Comparison of ENCODE assay signal across 8 mouse cellular contexts in genomic region chr16:30603531-30603842, GRCm38 (mm10). TPM values are rescaled to one million over a fixed set of nuclear protein-coding genes. Genes with fewer than 3 reads are reported as not detected.
A peak's percentile ranks its signal among the peaks of the same experiment; 100 is the strongest.
DNase-seq lines count a peak whose midpoint lies in the region; ATAC-seq and TF ChIP-seq lines count a peak whose summit lies in the region.

No protein-coding gene starts in this region.

- no peak overlapping the region for H3K27ac ChIP-seq in forebrain, embryonic 13.5 days
- H3K27ac ChIP-seq in forebrain, embryonic 12.5 days = no peak overlapping the region
- no peak overlapping the region for H3K27ac ChIP-seq in ES-E14 (ENCODE audit: insufficient read depth, low read depth, low read length, poor library complexity, severe bottlenecking)
- H3K27ac ChIP-seq in heart, embryonic 13.5 days (replicated peaks) = peak overlapping the region; percentile 39
- H3K27ac ChIP-seq in liver, embryonic 12.5 days = peak overlapping the region; percentile 37

- no peak for ATAC-seq in forebrain, embryonic 13.5 days
- no peak for ATAC-seq in forebrain, embryonic 12.5 days (ENCODE audit: low FRiP score)
- no peak for ATAC-seq in heart, embryonic 13.5 days (ENCODE audit: extremely low read depth, insufficient number of reproducible peaks, low FRiP score, low TSS enrichment)
- ATAC-seq in liver, embryonic 12.5 days = no peak
- no peak for ATAC-seq in megakaryocyte progenitor cell, adult 5-6 weeks (replicated peaks; ENCODE audit: poor library complexity)

- no peak overlapping the region for H3K4me2 ChIP-seq in forebrain, embryonic 13.5 days
- H3K4me2 ChIP-seq in forebrain, embryonic 12.5 days = no peak overlapping the region
- H3K4me2 ChIP-seq in heart, embryonic 13.5 days = peak overlapping the region; percentile 97
- peak overlapping the region; percentile 71 for H3K4me2 ChIP-seq in liver, embryonic 12.5 days

- H3K36me3 ChIP-seq in forebrain, embryonic 13.5 days (ENCODE audit: poor library complexity, severe bottlenecking) = no peaks in the 10 kb centered on the region
- no peaks in the 10 kb centered on the region for H3K36me3 ChIP-seq in forebrain, embryonic 12.5 days (replicated peaks)
- H3K36me3 ChIP-seq in ES-E14 (ENCODE audit: control insufficient read depth, insufficient read depth, low read length, poor library complexity, severe bottlenecking) = peaks cover 13% of the 10 kb centered on the region
- H3K36me3 ChIP-seq in heart, embryonic 13.5 days = no peaks in the 10 kb centered on the region
- no peaks in the 10 kb centered on the region for H3K36me3 ChIP-seq in liver, embryonic 12.5 days

- peak overlapping the region; percentile 30; the same call in 1 of the 2 replicates for H3K9ac ChIP-seq in forebrain, embryonic 13.5 days
- no peak overlapping the region for H3K9ac ChIP-seq in forebrain, embryonic 12.5 days
- H3K9ac ChIP-seq in ES-E14 (ENCODE audit: insufficient read depth, low read depth, low read length, poor library complexity, severe bottlenecking) = peak overlapping the region; percentile 4; the same call in 1 of the 2 replicates
- peak overlapping the region; percentile 3 for H3K9ac ChIP-seq in heart, embryonic 13.5 days
- no peak overlapping the region for H3K9ac ChIP-seq in liver, embryonic 12.5 days

- DNase-seq in ES-E14 (ENCODE audit: low read depth, low spot score) = no peak
- peak; percentile 64 for DNase-seq in thymus, postnatal 4 days
- no peak for DNase-seq in urinary bladder, postnatal 10 days (ENCODE audit: low spot score)

- 71% methylated on average over 9 of the region's 9 CpGs for WGBS in forebrain, embryonic 13.5 days
- 69% methylated on average over 9 of the region's 9 CpGs for WGBS in forebrain, embryonic 12.5 days
- WGBS in heart, embryonic 13.5 days = 65% methylated on average over 9 of the region's 9 CpGs
- 59% methylated on average over 9 of the region's 9 CpGs for WGBS in liver, embryonic 12.5 days (ENCODE audit: insufficient replicate concordance)

- peaks cover 42% of the 10 kb centered on the region for H3K27me3 ChIP-seq in forebrain, embryonic 13.5 days
- H3K27me3 ChIP-seq in forebrain, embryonic 12.5 days = peaks cover 38% of the 10 kb centered on the region
- no peaks in the 10 kb centered on the region for H3K27me3 ChIP-seq in heart, embryonic 13.5 days (replicated peaks)
- peaks cover 45% of the 10 kb centered on the region for H3K27me3 ChIP-seq in liver, embryonic 12.5 days (replicated peaks)

- H3K4me1 ChIP-seq in forebrain, embryonic 13.5 days = peaks cover 36% of the 10 kb centered on the region
- peaks cover 48% of the 10 kb centered on the region for H3K4me1 ChIP-seq in forebrain, embryonic 12.5 days
- H3K4me1 ChIP-seq in ES-E14 (ENCODE audit: control insufficient read depth in 2 of 2, insufficient read depth in 2 of 2, low read length in 2 of 2, poor library complexity in 1 of 2) = peaks cover 12 to 31% of the 10 kb centered on the region in 2 experiments; a peak in 2 of 4 replicates
- peaks cover 55% of the 10 kb centered on the region for H3K4me1 ChIP-seq in heart, embryonic 13.5 days
- peaks cover 39% of the 10 kb centered on the region for H3K4me1 ChIP-seq in liver, embryonic 12.5 days

- H3K4me3 ChIP-seq in forebrain, embryonic 13.5 days = no peak overlapping the region
- H3K4me3 ChIP-seq in forebrain, embryonic 12.5 days (replicated peaks) = no peak overlapping the region
- 0 out of 4 replicates have a peak overlapping the region, but pooled peaks of 1 of the 2 experiments have one; percentile 17 for H3K4me3 ChIP-seq in ES-E14 (ENCODE audit: insufficient read depth in 1 of 2, low read depth in 1 of 2, low read length in 2 of 2, poor library complexity in 1 of 2, severe bottlenecking in 1 of 2)
- H3K4me3 ChIP-seq in heart, embryonic 13.5 days = 0 out of 2 replicates have a peak overlapping the region, but pooled peaks have one; percentile 90
- no peak overlapping the region for H3K4me3 ChIP-seq in liver, embryonic 12.5 days

- in situ Hi-C loops in ES-E14 (cut with MboI; ENCODE audit: low sequenced_read_pairs in 2 of 2, unreplicated experiment in 2 of 2) = no loop called here

- H3K9me3 ChIP-seq in forebrain, embryonic 13.5 days (replicated peaks) = no peaks in the 10 kb centered on the region; the same call in 1 of the 2 replicates
- H3K9me3 ChIP-seq in forebrain, embryonic 12.5 days = no peaks in the 10 kb centered on the region
- no peaks in the 10 kb centered on the region for H3K9me3 ChIP-seq in ES-E14 (ENCODE audit: control insufficient read depth, insufficient read depth, low read depth, low read length)
- no peaks in the 10 kb centered on the region for H3K9me3 ChIP-seq in heart, embryonic 13.5 days
- no peaks in the 10 kb centered on the region for H3K9me3 ChIP-seq in liver, embryonic 12.5 days (replicated peaks)

TF ChIP-seq in ES-E14, 5 proteins besides CTCF, POLR2A, EP300 and RAD21:
- TF ChIP-seq ZC3H11A (IDR thresholded peaks at IDR 0.05; ENCODE audit: borderline replicate concordance, low read depth, low read length) = no peak
- no peak for TF ChIP-seq CHD2 (IDR thresholded peaks at IDR 0.05; ENCODE audit: low read depth, low read length)
- no peak for TF ChIP-seq MAFK (IDR thresholded peaks at IDR 0.05; ENCODE audit: insufficient read depth, low read depth, low read length)
- no peak for TF ChIP-seq HCFC1 (IDR thresholded peaks at IDR 0.05; ENCODE audit: borderline replicate concordance, insufficient read depth, low read length)
- TF ChIP-seq ZNF384 (IDR thresholded peaks at IDR 0.05; ENCODE audit: low read depth, low read length) = no peak

RNA-seq across cellular contexts. Expression of gene Fam43a, which starts 4.0 kb away (rescaled TPM):
- polyA plus RNA-seq in forebrain, embryonic 13.5 days (2015; fragmentation: Nextera tagmentation; extraction: Ambion mirVana) = 6.8 and 8.3 TPM in 2 replicates
- polyA plus RNA-seq in forebrain, embryonic 12.5 days (2016; fragmentation: Nextera tagmentation; extraction: Ambion mirVana) = 11.0 and 11.4 TPM in 2 replicates
- 20.1 and 22.2 TPM in 2 replicates for total RNA-seq in ES-E14 (2012; rRNA removed)
- 13.8 and 14.0 TPM in 2 replicates for polyA plus RNA-seq in heart, embryonic 13.5 days (2015; fragmentation: Nextera tagmentation; extraction: Ambion mirVana)
- polyA plus RNA-seq in liver, embryonic 12.5 days (2016; fragmentation: Nextera tagmentation; extraction: Ambion mirVana) = 8.8 and 9.2 TPM in 2 replicates
- total RNA-seq in megakaryocyte progenitor cell, adult 5-6 weeks (2015) = 5.5 and 6.5 TPM in 2 replicates
- 8.8 and 11.2 TPM in 2 replicates for total RNA-seq in megakaryocyte progenitor cell, adult 5-6 weeks (2017)

RNA-seq across cellular contexts. Expression of gene Lsg1, which starts 16.1 kb away (rescaled TPM):
- 69.7 and 76.9 TPM in 2 replicates for polyA plus RNA-seq in forebrain, embryonic 13.5 days (2015; fragmentation: Nextera tagmentation; extraction: Ambion mirVana)
- polyA plus RNA-seq in forebrain, embryonic 12.5 days (2016; fragmentation: Nextera tagmentation; extraction: Ambion mirVana) = 79.6 and 85.9 TPM in 2 replicates
- total RNA-seq in ES-E14 (2012; rRNA removed) = 78.0 and 87.2 TPM in 2 replicates
- polyA plus RNA-seq in heart, embryonic 13.5 days (2015; fragmentation: Nextera tagmentation; extraction: Ambion mirVana) = 35.7 and 37.4 TPM in 2 replicates
- polyA plus RNA-seq in liver, embryonic 12.5 days (2016; fragmentation: Nextera tagmentation; extraction: Ambion mirVana) = 49.2 and 50.9 TPM in 2 replicates
- 36.4 and 42.8 TPM in 2 replicates for total RNA-seq in megakaryocyte progenitor cell, adult 5-6 weeks (2015)
- 69.8 and 74.7 TPM in 2 replicates for total RNA-seq in megakaryocyte progenitor cell, adult 5-6 weeks (2017)

RNA-seq across cellular contexts. Expression of gene Tmem44, which starts 52.8 kb away (rescaled TPM):
- polyA plus RNA-seq in forebrain, embryonic 13.5 days (2015; fragmentation: Nextera tagmentation; extraction: Ambion mirVana) = 56.2 and 60.8 TPM in 2 replicates
- 47.4 and 47.8 TPM in 2 replicates for polyA plus RNA-seq in forebrain, embryonic 12.5 days (2016; fragmentation: Nextera tagmentation; extraction: Ambion mirVana)
- total RNA-seq in ES-E14 (2012; rRNA removed) = 4.2 and 9.2 TPM in 2 replicates
- 19.6 and 20.9 TPM in 2 replicates for polyA plus RNA-seq in heart, embryonic 13.5 days (2015; fragmentation: Nextera tagmentation; extraction: Ambion mirVana)
- polyA plus RNA-seq in liver, embryonic 12.5 days (2016; fragmentation: Nextera tagmentation; extraction: Ambion mirVana) = 1.5 and 1.7 TPM in 2 replicates
- 0.27 TPM in 1 of 2 replicates, not detected in the other for total RNA-seq in megakaryocyte progenitor cell, adult 5-6 weeks (2015)
- 0.12 and 0.51 TPM in 2 replicates for total RNA-seq in megakaryocyte progenitor cell, adult 5-6 weeks (2017)

Comparison
In these comparisons a context has a peak if more than half of its experiments do, and no peak if none do; other contexts are left out.
1. H3K9ac ChIP-seq: peak in forebrain, embryonic 13.5 days (single experiment), ES-E14 (single experiment) and heart, embryonic 13.5 days (single experiment); none in forebrain, embryonic 12.5 days (single experiment) and liver, embryonic 12.5 days (single experiment).
2. H3K27ac ChIP-seq: peak in heart, embryonic 13.5 days (single experiment) and liver, embryonic 12.5 days (single experiment); none in forebrain, embryonic 13.5 days (single experiment), forebrain, embryonic 12.5 days (single experiment) and ES-E14 (single experiment).
3. H3K4me2 ChIP-seq: peak in heart, embryonic 13.5 days (single experiment) and liver, embryonic 12.5 days (single experiment); none in forebrain, embryonic 13.5 days (single experiment) and forebrain, embryonic 12.5 days (single experiment).